Mouse (Mus musculus): ENCODE data around the gene Snap23. TPM values are rescaled to one million over a fixed set of nuclear protein-coding genes. Genes with fewer than 3 reads are reported as not detected.

Gene Snap23
- 57.5 and 59.2 TPM in 2 replicates for polyA plus RNA-seq (2016; fragmentation: Nextera tagmentation; extraction: Ambion mirVana)

GRCm38 (mm10) chr2:120566886-120567797, at the start of gene Snap23:
Snap23 (plus strand) TSS chr2:120567671.
- ATAC-seq (ENCODE audit: insufficient number of reproducible peaks, low FRiP score): peak; percentile 95

GRCm38 (mm10) chr2:120518547-120519210, 48.8 kb upstream of the Snap23 start:
- Histone ChIP-seq H3K4me2 (no peak overlapping the region), H3K36me3 (peaks cover 91% of the 10 kb centered on the region), H3K9me3 (replicated peaks) (no peaks in the 10 kb centered on the region), H3K27ac (ENCODE audit: poor library complexity, severe bottlenecking) (no peak overlapping the region), H3K4me3 (no peak overlapping the region), H3K27me3 (replicated peaks) (no peaks in the 10 kb centered on the region), H3K9ac (no peak overlapping the region), H3K4me1 (replicated peaks) (no peaks in the 10 kb centered on the region)
- ATAC-seq (ENCODE audit: insufficient number of reproducible peaks, low FRiP score): no peak
- 92% methylated on average over 5 of the region's 5 CpGs for WGBS

More at GRCm38 (mm10) chr2:120566886-120567797, at the start of gene Snap23:
- Histone ChIP-seq H3K4me1 (replicated peaks) (peaks cover 14% of the 10 kb centered on the region), H3K36me3 (peaks cover 10% of the 10 kb centered on the region), H3K9me3 (replicated peaks) (no peaks in the 10 kb centered on the region), H3K4me3 (peak within 1 kb of the TSS; percentile 66), H3K27ac (ENCODE audit: poor library complexity, severe bottlenecking) (peak within 1 kb of the TSS; percentile 91), H3K9ac (peak within 1 kb of the TSS; percentile 75), H3K27me3 (replicated peaks) (no peaks in the 10 kb centered on the region), H3K4me2 (peak within 1 kb of the TSS; percentile 77)
- WGBS: under 1% methylated on average over 42 of the region's 42 CpGs

GRCm38 (mm10) chr2:120526771-120527170, 40.7 kb upstream of the Snap23 start:
- no peaks in the 10 kb centered on the region for H3K9me3 ChIP-seq (replicated peaks)
- no peak overlapping the region for H3K27ac ChIP-seq (ENCODE audit: poor library complexity, severe bottlenecking)
- H3K4me1 ChIP-seq (replicated peaks): 0 out of 2 replicates have a peak, but pooled peaks cover 4% of the 10 kb centered on the region
- 88% methylated on average over 5 of the region's 5 CpGs for WGBS
- H3K4me2 ChIP-seq: no peak overlapping the region
- H3K27me3 ChIP-seq (replicated peaks): no peaks in the 10 kb centered on the region
- H3K9ac ChIP-seq: no peak overlapping the region
- H3K4me3 ChIP-seq: no peak overlapping the region
- peaks cover 95% of the 10 kb centered on the region for H3K36me3 ChIP-seq
- ATAC-seq (ENCODE audit: insufficient number of reproducible peaks, low FRiP score): no peak

GRCm38 (mm10) chr2:120529531-120529930, 37.9 kb upstream of the Snap23 start:
- H3K9ac ChIP-seq: no peak overlapping the region
- no peak overlapping the region for H3K4me3 ChIP-seq
- peaks cover 94% of the 10 kb centered on the region for H3K36me3 ChIP-seq
- H3K27me3 ChIP-seq (replicated peaks): no peaks in the 10 kb centered on the region
- H3K9me3 ChIP-seq (replicated peaks): no peaks in the 10 kb centered on the region
- 0 out of 2 replicates have a peak, but pooled peaks cover 5% of the 10 kb centered on the region for H3K4me1 ChIP-seq (replicated peaks)
- H3K27ac ChIP-seq (ENCODE audit: poor library complexity, severe bottlenecking): no peak overlapping the region
- no peak overlapping the region for H3K4me2 ChIP-seq
- no peak for ATAC-seq (ENCODE audit: insufficient number of reproducible peaks, low FRiP score)

- H3K9me3 ChIP-seq (replicated peaks): no peaks in the 10 kb centered on the region
- no peak overlapping the region for H3K27ac ChIP-seq (ENCODE audit: poor library complexity, severe bottlenecking)
- H3K9ac ChIP-seq: no peak overlapping the region
- 0 out of 2 replicates have a peak, but pooled peaks cover 5% of the 10 kb centered on the region for H3K4me1 ChIP-seq (replicated peaks)
- no peak for ATAC-seq (ENCODE audit: insufficient number of reproducible peaks, low FRiP score)
- H3K36me3 ChIP-seq: peaks cover 88% of the 10 kb centered on the region
- H3K4me3 ChIP-seq: no peak overlapping the region
- 84% methylated on average over 4 of the region's 4 CpGs for WGBS
- H3K4me2 ChIP-seq: no peak overlapping the region
- no peaks in the 10 kb centered on the region for H3K27me3 ChIP-seq (replicated peaks)
These were observed 36.2 kb upstream of the Snap23 start for GRCm38 (mm10) chr2:120531223-120531622.

GRCm38 (mm10) chr2:120539333-120539732, 28.1 kb upstream of the Snap23 start:
- no peak for ATAC-seq (ENCODE audit: insufficient number of reproducible peaks, low FRiP score)
- H3K9me3 ChIP-seq (replicated peaks): no peaks in the 10 kb centered on the region
- peaks cover 15% of the 10 kb centered on the region for H3K4me1 ChIP-seq (replicated peaks)
- H3K27ac ChIP-seq (ENCODE audit: poor library complexity, severe bottlenecking): peak overlapping the region; percentile 93
- H3K27me3 ChIP-seq (replicated peaks): no peaks in the 10 kb centered on the region
- H3K4me3 ChIP-seq: peak overlapping the region; percentile 36
- H3K36me3 ChIP-seq: peaks cover 26% of the 10 kb centered on the region
- 41% methylated on average over 3 of the region's 3 CpGs for WGBS
- peak overlapping the region; percentile 65 for H3K4me2 ChIP-seq
- H3K9ac ChIP-seq: no peak overlapping the region

- H3K9ac ChIP-seq: no peak overlapping the region
- H3K9me3 ChIP-seq (replicated peaks): no peaks in the 10 kb centered on the region
- H3K4me2 ChIP-seq: peak overlapping the region; percentile 65
- H3K4me1 ChIP-seq (replicated peaks): peaks cover 15% of the 10 kb centered on the region
- H3K27ac ChIP-seq (ENCODE audit: poor library complexity, severe bottlenecking): peak overlapping the region; percentile 93
- H3K27me3 ChIP-seq (replicated peaks): no peaks in the 10 kb centered on the region
- H3K36me3 ChIP-seq: peaks cover 26% of the 10 kb centered on the region
- peak; percentile 87 for ATAC-seq (ENCODE audit: insufficient number of reproducible peaks, low FRiP score)
- WGBS: 5% methylated on average over 1 of the region's 1 CpGs
- peak overlapping the region; percentile 36 for H3K4me3 ChIP-seq
These were observed 27.7 kb upstream of the Snap23 start for GRCm38 (mm10) chr2:120539778-120540208.

GRCm38 (mm10) chr2:120544732-120545131, 22.7 kb upstream of the Snap23 start:
- no peaks in the 10 kb centered on the region for H3K27me3 ChIP-seq (replicated peaks)
- H3K4me3 ChIP-seq: no peak overlapping the region
- no peaks in the 10 kb centered on the region for H3K9me3 ChIP-seq (replicated peaks)
- 90% methylated on average over 2 of the region's 2 CpGs for WGBS
- no peak overlapping the region for H3K4me2 ChIP-seq
- ATAC-seq (ENCODE audit: insufficient number of reproducible peaks, low FRiP score): no peak
- no peak overlapping the region for H3K27ac ChIP-seq (ENCODE audit: poor library complexity, severe bottlenecking)
- H3K4me1 ChIP-seq (replicated peaks): peaks cover 6% of the 10 kb centered on the region; the same call in 1 of the 2 replicates
- H3K36me3 ChIP-seq: peaks cover 43% of the 10 kb centered on the region
- H3K9ac ChIP-seq: no peak overlapping the region

- H3K4me2 ChIP-seq: no peak overlapping the region
- H3K9me3 ChIP-seq (replicated peaks): no peaks in the 10 kb centered on the region
- no peaks in the 10 kb centered on the region for H3K27me3 ChIP-seq (replicated peaks)
- no peak overlapping the region for H3K27ac ChIP-seq (ENCODE audit: poor library complexity, severe bottlenecking)
- ATAC-seq (ENCODE audit: insufficient number of reproducible peaks, low FRiP score): no peak
- H3K4me3 ChIP-seq: no peak overlapping the region
- 82% methylated on average over 3 of the region's 3 CpGs for WGBS
- peaks cover 3% of the 10 kb centered on the region; the same call in 1 of the 2 replicates for H3K4me1 ChIP-seq (replicated peaks)
- peaks cover 38% of the 10 kb centered on the region for H3K36me3 ChIP-seq
- no peak overlapping the region for H3K9ac ChIP-seq
These were observed 10.6 kb upstream of the Snap23 start for GRCm38 (mm10) chr2:120556868-120557267.

GRCm38 (mm10) chr2:120558813-120559212, 8.7 kb upstream of the Snap23 start:
- Histone ChIP-seq H3K36me3 (peaks cover 21% of the 10 kb centered on the region), H3K4me2 (no peak overlapping the region), H3K9ac (no peak overlapping the region), H3K9me3 (replicated peaks) (no peaks in the 10 kb centered on the region), H3K4me1 (replicated peaks) (peaks cover 4% of the 10 kb centered on the region), H3K27me3 (replicated peaks) (no peaks in the 10 kb centered on the region), H3K4me3 (no peak overlapping the region), H3K27ac (ENCODE audit: poor library complexity, severe bottlenecking) (no peak overlapping the region)
- no peak for ATAC-seq (ENCODE audit: insufficient number of reproducible peaks, low FRiP score)
- WGBS: 79% methylated on average over 3 of the region's 3 CpGs

- no peaks in the 10 kb centered on the region for H3K9me3 ChIP-seq (replicated peaks)
- peaks cover 4% of the 10 kb centered on the region; the same call in 1 of the 2 replicates for H3K36me3 ChIP-seq
- peaks cover 8% of the 10 kb centered on the region for H3K4me1 ChIP-seq (replicated peaks)
- H3K9ac ChIP-seq: no peak overlapping the region
- no peak overlapping the region for H3K4me2 ChIP-seq
- no peak for ATAC-seq (ENCODE audit: insufficient number of reproducible peaks, low FRiP score)
- H3K27ac ChIP-seq (ENCODE audit: poor library complexity, severe bottlenecking): no peak overlapping the region
- 82% methylated on average over 1 of the region's 1 CpGs for WGBS
- no peak overlapping the region for H3K4me3 ChIP-seq
- H3K27me3 ChIP-seq (replicated peaks): no peaks in the 10 kb centered on the region
These were observed 5.9 kb upstream of the Snap23 start for GRCm38 (mm10) chr2:120561524-120561923.
